Mouse (Mus musculus): ENCODE measurements around the gene Vipr1.

Vipr1 gene

DNA sequence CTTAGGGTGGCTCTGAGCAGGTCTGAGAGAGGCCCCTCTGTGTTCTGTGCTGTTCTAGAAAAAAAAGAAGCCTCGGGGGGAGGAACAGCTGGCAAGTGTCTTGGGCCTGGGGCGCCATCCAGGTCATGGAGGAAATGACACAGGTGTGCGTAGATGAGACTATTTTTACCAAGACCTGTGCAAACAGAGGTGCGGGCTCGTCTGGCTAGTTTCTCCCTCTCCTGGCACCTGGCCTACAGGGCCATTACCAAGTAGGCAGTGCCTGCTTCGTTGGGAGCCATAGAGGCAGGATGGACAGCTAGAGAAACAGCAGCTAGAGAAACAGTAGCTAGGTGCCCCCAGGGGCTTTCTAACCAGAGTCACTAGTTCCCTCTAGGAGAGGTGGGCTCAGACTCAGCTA lies 9.2 kb upstream of the Vipr1 start:
- DNase-seq (ENCODE audit: low spot score in 2 of 2): no peak

DNA sequence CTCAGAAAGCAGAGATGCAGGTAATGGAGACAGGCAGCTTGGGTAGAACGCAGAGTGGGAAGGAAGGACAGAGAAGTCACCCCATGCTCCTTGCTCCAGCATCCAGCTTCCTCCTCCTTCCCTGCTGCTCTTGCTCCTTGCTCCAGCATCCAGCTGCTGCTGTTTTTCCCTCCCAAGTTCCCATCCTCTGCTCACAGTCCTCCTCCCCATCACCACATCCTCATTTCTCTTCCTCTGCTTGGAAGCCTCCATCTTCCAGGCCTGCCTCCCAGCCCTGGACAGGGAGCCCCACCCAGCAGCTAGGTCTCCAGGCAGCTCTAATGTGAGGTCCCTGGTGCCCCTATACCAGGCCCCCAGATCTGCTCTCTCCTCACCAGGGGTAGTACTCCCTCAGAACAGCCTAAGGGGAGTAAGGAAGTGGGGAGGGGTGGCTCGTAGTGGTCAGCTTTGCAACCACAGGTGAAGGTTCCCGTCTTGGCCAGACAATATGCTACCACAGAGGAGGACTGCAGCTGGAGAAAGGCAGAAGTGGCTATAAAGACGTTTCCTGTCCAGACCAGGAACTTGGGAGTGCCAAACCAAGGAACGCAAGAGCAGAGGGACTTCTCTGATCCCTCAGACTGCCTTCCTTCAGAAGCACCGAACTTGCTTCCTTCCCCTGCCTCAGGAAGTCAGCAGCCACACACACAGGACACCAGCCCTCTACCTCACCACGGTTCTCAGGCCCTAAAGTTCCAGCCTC lies 6.5 kb upstream of the Vipr1 start:
- DNase-seq (ENCODE audit: low spot score in 2 of 2): no peak

DNA sequence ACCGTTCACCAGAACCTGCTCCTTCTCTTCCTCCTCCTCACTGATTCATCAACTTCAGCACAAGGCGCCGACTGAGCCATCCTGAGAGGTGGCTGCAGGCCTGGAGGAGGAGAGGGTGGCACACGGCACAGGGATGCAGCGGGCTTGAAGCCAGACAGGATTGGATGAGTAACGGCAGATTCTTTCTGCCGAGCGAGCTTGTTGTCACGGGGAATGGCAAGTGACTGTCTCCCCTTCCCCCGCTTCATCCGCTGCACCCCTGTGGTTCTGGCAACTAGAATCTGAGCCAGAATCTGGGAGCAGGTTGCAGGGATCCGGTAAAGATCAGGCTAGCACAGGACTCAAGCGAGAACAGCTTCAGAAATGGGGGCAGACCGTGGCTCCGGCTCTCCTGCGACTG lies 2.7 kb upstream of the Vipr1 start:
- DNase-seq (ENCODE audit: low spot score in 2 of 2): peak; percentile 50 to 61

DNA sequence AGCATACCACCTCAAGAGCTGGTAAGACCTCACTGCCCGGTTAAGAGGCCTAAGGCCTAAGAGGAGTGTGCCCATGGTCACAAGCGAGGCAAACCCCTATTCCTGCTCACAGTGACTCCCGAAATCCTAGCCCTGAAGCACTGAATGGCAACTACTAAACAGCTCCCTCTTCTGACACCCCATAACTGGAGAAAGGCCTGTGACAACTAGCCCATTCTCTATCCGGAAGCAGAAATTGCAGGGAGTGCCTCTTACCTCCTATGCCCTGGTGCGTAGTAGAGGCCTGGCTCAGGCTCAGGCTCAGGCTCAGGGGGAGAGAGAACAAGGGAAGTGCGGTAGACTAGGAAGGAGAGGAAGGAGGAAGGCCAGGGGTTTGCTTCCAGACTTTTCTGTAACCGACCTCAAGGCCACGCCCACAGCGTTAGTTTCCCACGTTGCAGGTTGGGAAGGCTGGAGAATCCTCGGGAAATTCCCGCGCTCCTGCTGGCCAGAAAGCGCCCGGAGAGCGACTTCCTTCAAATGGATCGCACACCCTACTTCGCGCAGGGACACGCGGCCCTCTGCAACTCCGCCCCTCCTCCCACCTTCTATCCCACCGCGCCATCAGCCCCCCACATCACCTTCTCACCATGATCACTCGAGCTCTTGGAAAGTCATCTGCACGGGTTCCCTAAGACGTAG lies 1.1 kb upstream of the Vipr1 start:
- no peak for DNase-seq (ENCODE audit: low spot score in 2 of 2)

DNA sequence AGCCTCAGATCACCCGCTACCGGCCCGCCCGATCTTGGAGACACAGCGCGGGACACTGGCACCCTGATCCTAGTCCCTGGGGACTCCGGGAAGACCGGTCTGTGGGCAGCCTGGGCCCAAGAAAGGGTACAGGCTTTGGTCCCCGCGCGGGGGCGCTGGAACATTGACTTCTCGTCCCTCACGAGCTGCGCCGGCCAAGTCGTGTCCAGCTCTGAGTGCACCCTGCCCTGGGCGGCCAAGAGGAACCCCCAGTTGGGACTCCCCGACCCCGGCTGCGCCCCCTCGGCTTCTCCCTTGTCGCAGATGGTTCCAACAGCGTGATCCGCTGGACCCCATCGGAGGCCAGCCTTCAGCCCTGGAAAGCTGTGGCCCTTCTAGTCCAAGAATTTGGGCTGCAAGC lies 515 bp upstream of the Vipr1 start, which contains the start of gene Lyzl4:
Gene Lyzl4, minus strand, starts transcription at position 96 of the 400 bp plus-strand sequence.
- DNase-seq (ENCODE audit: low spot score in 2 of 2): peak; percentile 59 to 67

DNA sequence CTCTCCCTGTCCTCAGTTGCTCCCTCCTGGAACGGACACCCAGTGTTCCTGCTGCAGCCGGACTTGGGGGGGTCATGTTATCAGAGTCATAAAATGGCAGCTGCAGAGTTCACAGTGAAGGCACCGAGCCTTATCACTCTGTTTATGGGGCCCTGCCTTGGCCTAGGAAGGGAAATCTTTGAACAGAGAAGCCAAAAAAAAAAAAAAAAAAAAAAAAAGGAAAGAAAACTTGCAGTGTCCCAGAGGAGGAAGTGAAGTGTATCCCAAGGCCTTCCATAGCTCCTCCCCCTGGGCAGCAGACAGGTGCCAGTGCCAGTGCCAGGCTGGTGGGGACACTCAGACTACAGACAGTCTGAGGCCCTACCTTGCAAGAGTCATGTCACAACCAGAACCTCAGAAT lies 2.3 kb downstream of the Vipr1 start:
- no peak for DNase-seq (ENCODE audit: low spot score in 2 of 2)

DNA sequence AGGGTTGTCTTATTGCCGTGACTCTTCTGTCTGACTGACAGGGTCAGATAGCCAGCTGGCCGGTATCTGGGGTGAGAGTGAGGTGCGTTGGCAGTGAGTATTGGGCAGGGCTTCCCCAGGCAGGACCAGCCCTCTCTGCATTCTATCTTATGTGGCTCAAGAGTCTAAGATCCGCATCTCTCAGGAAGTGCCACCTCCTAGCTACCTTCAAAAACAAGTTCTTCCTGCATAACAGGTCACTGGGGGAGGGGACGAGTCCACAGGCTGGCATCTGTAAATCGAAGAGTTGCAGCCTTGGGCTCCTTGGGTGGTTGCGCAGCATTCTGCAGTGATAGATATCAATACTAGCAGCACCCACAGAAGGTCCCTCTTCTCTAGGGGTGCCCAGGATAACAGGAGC lies 4.5 kb downstream of the Vipr1 start:
- DNase-seq (ENCODE audit: low spot score in 2 of 2): no peak

DNA sequence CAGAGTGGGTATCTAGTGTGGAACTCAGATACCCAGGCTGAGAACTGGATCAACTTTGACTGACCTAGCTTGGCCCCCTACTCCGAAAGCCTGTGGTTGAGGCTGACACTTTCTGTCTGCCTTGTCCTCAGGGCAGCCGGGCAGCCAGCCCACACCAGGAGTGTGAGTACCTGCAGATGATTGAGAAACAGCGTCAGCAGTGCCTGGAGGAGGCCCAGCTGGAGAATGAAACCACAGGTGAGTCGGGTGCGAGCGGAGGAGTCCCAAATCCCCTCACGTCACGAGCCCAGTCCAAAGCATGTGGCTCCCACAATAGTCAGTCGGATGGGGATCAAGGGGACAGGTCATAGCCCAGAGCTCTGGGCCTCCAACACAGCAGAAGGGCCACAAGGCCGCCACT lies 11.2 kb downstream of the Vipr1 start:
- DNase-seq (ENCODE audit: low spot score in 2 of 2): no peak

DNA sequence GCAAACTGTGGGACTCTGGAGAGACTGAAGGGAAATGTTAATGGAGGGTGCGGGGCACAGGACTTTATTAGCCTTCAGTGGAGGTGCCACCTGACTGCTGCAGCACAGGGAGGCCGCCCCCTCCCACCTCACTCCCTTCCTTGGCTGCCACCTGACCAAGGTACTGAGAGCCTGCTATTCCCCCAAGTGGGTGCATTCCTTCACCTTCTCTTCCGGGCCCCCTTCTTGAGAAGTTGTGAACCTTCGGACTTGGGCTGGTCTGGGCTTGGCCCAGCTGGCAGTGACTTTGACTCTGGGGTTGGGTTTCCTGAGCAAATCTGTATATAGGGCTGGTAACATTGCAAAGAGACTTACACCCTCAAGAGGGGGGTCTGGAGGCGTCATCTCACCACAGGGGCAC lies 13.8 kb downstream of the Vipr1 start:
- no peak for DNase-seq (ENCODE audit: low spot score in 2 of 2)

DNA sequence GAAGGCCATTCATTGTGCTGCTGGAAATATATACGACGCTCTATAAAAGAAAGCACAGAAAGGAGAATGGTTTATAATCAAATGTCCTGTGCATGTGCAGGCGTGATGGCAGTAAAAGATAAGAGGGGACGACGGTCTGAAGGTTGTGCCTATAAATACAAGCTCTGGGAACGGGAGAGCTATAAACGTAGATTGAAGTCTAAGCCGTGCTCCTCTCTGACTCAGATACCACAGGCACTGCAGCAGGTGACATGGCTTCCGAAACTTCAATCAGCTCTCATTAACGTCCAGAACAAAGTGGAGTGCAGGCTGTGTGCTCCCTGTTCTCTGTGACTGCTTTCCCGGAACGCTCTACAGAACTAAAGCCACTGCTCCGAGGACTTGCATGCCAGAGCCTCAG lies 14.6 kb downstream of the Vipr1 start:
- DNase-seq (ENCODE audit: low spot score in 2 of 2): no peak

DNA sequence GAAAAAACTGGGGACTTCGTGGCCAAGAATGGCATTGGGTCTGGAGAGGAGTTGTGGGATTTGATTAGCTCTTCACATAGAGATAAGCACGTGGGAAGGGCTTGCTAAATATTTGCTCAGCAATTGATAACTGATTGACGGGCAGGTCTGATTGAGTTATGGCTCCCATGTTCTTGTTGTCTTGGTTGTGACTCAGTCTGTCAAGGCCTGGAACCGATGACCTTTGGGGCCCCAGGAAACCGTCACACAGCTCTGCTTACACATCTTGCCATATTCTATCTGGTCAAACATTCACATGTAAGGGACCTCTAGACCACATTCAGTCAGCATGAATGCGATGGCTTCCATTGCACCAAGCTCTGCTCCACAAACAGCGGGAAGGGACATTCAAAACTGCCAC lies 15.7 kb downstream of the Vipr1 start:
- no peak for DNase-seq (ENCODE audit: low spot score in 2 of 2)

DNA sequence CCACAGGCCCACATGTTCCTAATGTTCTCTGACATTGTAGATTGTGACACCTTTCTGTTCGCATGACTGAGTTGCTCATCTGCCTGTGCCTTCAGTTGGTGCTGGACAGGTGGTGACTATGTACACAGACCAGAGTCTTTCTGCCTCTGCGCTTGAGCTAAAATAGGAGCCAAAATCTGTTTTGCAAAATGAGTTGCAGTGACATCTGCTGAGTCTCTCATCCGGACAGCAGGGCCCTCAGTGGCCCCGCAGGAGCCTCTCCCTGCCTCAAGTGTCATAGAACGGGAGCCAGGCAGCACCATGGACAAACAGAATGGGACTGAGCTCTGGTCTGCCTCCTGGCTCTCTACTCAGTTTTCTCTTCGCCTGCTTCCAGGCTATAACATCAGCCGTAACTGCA lies 17.3 kb downstream of the Vipr1 start:
- DNase-seq (ENCODE audit: low spot score in 2 of 2): no peak

DNA sequence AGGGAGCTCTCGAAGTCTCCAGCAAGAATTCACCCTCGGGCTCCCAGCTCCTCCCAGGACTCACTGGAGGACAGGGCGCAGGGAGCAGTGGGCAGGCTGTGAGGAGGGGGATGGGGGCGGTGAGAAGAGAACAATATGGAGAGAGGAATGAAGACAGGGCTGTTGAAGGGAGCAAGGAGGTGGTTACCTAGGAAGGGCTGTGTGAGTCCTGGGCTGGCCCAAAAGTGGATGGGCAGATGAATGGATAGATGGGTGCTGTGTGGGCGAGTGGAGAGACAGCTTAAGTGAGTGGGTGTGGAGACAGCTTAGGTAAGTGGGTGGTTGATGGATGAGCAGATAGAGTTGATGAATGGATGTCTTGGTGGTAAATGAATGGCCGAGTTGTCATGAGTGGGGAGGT lies 21.0 kb downstream of the Vipr1 start:
- DNase-seq (ENCODE audit: low spot score in 2 of 2): no peak

DNA sequence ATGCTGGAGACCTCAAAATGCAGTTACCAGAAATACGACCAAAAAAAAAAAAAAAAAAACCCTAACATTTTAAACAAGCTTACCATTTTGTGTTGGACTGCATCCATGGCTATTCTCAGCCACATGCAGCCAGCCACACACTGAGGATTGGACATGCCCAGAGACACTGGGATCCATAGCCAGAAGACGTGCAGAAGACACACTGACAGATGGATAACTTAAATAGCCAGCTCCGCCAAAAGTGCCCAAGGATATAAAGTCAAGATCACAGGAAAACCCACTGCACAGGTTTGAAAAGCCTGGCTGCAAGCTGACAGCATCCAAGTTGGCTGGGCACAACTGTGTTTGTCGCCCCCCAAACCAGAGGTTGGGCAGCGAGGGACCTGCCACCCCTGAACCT lies 21.6 kb downstream of the Vipr1 start:
- no peak for DNase-seq (ENCODE audit: low spot score in 2 of 2)

DNA sequence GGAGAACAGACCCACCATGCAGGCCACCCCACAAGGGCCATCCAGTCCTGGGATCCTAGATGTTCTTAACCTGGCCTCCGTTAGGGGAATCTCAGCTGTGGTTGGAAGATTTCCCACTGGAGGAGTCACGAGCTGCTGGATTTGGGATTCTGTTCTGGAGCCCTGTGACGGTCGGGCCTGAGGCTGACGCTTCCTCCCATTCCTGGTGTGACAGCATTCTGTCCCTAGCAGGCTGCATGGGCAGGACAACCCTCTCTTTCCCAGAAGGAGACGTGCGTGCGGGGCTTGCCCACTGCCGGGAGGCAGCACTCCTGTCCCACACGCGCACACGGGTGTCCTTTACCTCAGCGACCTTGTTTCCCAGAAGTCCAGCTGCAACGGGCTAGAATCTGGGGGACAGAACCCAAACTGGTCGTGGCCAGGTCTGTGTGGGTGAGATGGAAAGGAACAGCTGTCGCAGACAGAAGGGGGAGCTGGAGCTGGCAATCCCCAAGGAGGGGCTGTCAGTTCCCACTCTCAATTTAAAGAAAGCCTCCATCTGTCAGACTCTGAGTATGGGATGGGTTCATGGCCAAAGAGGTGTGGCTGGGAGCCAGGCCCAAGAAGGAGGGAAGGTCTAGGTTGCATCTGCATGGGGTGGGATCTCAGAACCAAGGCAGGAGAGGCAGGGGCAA lies 24.6 kb downstream of the Vipr1 start:
- peak in 1 of 2 experiments; percentile 33 for DNase-seq (ENCODE audit: low spot score in 2 of 2)

DNA sequence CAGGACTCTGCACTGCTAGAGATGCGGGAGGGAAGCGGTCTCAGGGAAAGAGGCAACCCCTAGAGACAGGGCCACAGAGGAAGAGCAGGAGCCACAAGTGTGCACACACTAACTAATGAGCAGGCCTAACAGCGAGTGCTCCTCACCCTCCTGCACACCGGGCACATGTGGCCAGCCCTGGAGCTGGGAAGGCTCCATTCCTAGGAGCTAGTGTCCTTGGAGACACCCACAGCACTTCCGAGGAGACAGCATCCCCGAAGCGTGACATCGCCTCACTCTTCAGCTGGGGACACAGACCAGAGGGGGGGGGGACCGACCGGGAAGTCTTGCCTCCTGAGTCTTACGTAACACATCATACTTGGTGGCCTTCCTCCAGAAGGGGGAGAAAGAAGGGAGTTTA lies 25.3 kb downstream of the Vipr1 start:
- peak in 1 of 2 experiments; percentile 40 for DNase-seq (ENCODE audit: low spot score in 2 of 2)

DNA sequence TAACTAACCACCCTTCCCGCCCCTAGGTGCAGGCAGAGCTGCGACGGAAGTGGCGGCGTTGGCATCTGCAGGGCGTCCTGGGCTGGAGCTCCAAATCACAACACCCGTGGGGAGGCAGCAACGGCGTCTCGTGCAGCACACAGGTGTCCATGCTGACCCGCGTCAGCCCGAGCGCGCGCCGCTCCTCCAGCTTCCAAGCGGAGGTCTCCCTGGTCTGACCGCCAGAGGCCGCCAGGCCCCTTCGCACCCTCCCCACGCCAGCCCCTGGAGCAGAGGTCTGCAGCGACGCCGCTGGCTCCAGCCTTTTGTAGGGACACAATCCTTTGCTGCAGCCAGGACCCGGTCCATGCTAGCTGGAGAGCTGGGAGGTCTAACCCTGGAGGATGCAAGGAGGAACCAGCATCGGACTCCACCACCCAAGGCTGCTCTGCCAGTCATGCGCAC lies 26.9 kb downstream of the Vipr1 start:
- DNase-seq (ENCODE audit: low spot score in 2 of 2): no peak

DNA sequence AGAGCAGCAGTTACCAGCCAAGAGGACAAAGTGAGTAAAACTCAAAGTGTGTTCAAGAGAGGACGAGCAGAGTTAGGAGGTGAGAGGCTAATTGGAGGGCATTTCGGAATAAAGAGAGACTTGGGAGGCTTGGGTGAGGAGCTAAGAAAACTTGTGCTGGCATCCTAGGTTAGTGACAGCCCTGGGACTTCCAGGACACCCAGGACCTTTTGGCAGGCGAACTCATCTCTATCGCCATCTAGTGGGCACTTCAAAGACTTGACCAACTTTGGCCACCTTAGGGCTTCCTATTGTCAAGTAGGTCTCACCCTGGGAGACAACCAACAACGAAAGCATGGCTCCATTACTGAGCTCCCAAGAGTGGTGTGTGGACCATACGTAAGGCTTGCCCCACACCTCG lies 28.8 kb downstream of the Vipr1 start:
- no peak for DNase-seq (ENCODE audit: low spot score in 2 of 2)

DNA sequence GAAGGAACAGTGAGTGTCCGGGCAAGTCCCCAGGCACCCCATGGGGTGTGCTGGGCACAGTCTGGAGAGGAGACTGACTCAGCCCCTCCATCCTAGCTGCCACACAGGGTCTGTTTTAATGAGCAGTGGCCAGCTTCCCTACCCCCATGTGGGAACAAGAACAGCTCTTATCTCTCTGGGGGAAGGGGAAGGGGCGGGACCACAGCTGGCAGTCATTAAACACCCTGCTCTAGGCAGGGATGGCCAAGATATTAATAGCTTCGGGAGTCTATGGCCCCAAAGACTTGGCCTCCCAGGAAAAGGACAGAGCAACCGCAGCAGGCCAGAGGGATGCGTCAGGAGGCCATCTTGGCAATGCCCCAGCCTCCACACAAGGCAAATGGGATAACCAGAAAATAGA lies 29.8 kb downstream of the Vipr1 start:
- no peak for DNase-seq (ENCODE audit: low spot score in 2 of 2)

DNA sequence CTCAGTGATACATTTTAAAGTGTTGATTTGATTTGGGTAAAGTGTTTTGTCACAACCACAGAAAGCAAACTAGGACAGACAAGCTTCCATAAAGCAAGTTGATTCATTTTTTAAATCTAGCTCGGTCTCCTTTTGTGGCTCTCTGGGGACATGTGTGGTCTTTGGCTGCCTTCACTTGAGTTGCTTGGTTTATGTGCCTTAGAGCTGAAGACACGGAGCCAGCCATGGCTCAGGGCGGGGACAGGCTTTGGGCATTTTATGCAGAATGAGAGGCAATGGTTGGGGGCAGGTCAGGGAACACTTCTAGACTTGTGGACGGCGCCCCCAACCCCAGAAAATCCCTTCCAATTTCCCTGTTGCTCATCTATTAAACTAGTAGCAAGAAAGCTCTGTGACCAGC lies 31.2 kb downstream of the Vipr1 start:
- no peak for DNase-seq (ENCODE audit: low spot score in 2 of 2)

DNA sequence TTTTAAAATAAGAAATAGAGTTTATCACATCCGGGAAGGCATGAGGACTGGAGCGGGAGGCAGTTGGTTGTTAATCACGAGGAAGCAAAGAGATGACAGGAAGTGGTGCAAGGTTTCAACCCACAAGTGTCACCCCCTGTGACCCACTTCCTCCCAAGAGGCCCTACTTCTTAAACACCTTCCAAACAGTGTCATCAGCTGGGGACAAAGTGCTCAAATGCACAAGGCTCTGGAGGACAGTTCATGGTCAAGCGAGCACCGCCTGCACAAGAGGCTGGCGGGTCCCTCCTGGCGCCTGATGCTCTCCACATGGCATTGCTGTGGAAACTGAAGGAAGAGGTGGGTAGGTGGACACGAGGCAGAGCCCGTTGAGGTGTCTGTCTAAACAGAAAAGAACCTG lies 32.5 kb downstream of the Vipr1 start:
- DNase-seq (ENCODE audit: low spot score in 2 of 2): no peak

DNA sequence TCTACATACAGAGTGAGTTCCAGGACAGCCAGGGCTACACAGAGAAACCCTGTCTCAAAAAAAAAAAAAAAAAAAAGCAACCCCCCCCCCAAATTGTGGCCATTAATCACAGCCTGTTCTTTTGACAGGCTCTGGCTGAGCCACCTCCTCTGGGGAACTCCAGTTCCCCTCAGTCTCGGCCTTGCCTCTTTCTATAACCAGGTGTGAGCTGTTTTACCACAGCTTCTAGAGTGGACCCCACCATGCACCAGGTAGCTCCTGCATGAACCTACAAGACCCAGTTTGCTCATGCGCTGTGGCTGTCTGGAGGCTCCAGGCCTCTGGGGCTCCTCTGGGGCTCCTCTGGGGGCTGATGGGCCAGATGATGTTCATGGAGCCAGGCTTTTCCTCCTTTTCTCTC lies 33.0 kb downstream of the Vipr1 start:
- DNase-seq (ENCODE audit: low spot score in 2 of 2): no peak

DNA sequence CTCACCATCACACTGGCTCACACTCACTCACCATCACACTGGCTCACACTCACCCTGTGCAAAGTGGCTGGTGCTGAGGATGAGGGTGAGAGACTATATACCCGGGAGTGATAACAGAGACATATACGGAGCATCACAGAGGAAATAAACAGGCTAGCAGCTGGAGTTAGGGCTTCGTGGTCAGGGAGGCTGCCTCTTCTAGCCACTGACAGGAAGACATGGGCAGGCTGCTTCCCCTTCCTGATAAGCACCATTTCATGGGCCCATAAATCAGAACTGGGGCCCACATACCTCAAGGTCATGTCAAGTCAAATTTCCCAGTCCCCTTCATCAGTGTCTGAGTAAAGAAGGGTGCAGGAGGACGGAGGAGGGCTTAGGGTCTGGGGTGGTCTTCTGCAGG lies 34.6 kb downstream of the Vipr1 start:
- no peak for DNase-seq (ENCODE audit: low spot score in 2 of 2)
